Mouse (Mus musculus): ENCODE results near the gene Mgll. TPM values are rescaled to one million over a fixed set of nuclear protein-coding genes. Genes with fewer than 3 reads are reported as not detected.

Mgll gene
- polyA plus RNA-seq, 1 experiment from 2014 or later, result 51.3 TPM

- Histone ChIP-seq H3K4me1 (replicated peaks; ENCODE audit: control insufficient read depth, insufficient read depth, low read length) (peaks cover 40% of the 10 kb centered on the region), H3K9ac (no peak overlapping the region; the same call in 1 of the 2 replicates), H3K4me2 (replicated peaks) (peak overlapping the region; percentile 81), H3K4me3 (replicated peaks; ENCODE audit: low read length) (no peak overlapping the region), H3K9me3 (ENCODE audit: control insufficient read depth, low read length) (no peaks in the 10 kb centered on the region), H3K36me3 (replicated peaks; ENCODE audit: control insufficient read depth, insufficient read depth) (peaks cover 21% of the 10 kb centered on the region; the same call in 1 of the 2 replicates), H3K27me3 (ENCODE audit: control insufficient read depth, insufficient read depth, low read length) (no peaks in the 10 kb centered on the region), H3K27ac (peak overlapping the region; percentile 33)
- 34% methylated on average over 4 of the region's 4 CpGs for WGBS
- DNase-seq (ENCODE audit: low spot score) (no peak), ATAC-seq (ENCODE audit: low FRiP score) (no peak)
These were observed 146.4 kb downstream of the Mgll start for GRCm38 (mm10) chr6:88870594-88870993.

GRCm38 (mm10) chr6:88871546-88871945 is 147.3 kb downstream of the Mgll start:
- ATAC-seq (ENCODE audit: low FRiP score), result peak; percentile 12; the same call in 1 of the 2 replicates
- Histone ChIP-seq H3K4me2 (replicated peaks) (peak overlapping the region; percentile 81), H3K9ac (peak overlapping the region; percentile 10), H3K36me3 (replicated peaks; ENCODE audit: control insufficient read depth, insufficient read depth) (peaks cover 13% of the 10 kb centered on the region; the same call in 1 of the 2 replicates), H3K9me3 (ENCODE audit: control insufficient read depth, low read length) (no peaks in the 10 kb centered on the region), H3K4me1 (replicated peaks; ENCODE audit: control insufficient read depth, insufficient read depth, low read length) (peaks cover 40% of the 10 kb centered on the region), H3K27me3 (ENCODE audit: control insufficient read depth, insufficient read depth, low read length) (no peaks in the 10 kb centered on the region), H3K27ac (peak overlapping the region; percentile 78), H3K4me3 (replicated peaks; ENCODE audit: low read length) (peak overlapping the region; percentile 13; the same call in 1 of the 2 replicates)
- WGBS, result 14% methylated on average over 8 of the region's 8 CpGs
- DNase-seq (ENCODE audit: low spot score), result peak; percentile 79

GRCm38 (mm10) chr6:88872811-88873210 is 148.6 kb downstream of the Mgll start:
- Histone ChIP-seq H3K4me3 (replicated peaks; ENCODE audit: low read length) (peak overlapping the region; percentile 98), H3K27ac (peak overlapping the region; percentile 97), H3K4me1 (replicated peaks; ENCODE audit: control insufficient read depth, insufficient read depth, low read length) (peaks cover 40% of the 10 kb centered on the region), H3K36me3 (replicated peaks; ENCODE audit: control insufficient read depth, insufficient read depth) (0 out of 2 replicates have a peak, but pooled peaks cover 7% of the 10 kb centered on the region), H3K9ac (peak overlapping the region; percentile 98), H3K27me3 (ENCODE audit: control insufficient read depth, insufficient read depth, low read length) (no peaks in the 10 kb centered on the region), H3K9me3 (ENCODE audit: control insufficient read depth, low read length) (no peaks in the 10 kb centered on the region), H3K4me2 (replicated peaks) (peak overlapping the region; percentile 81)
- WGBS, result 8% methylated on average over 7 of the region's 7 CpGs
- DNase-seq (ENCODE audit: low spot score), result no peak
- ATAC-seq (ENCODE audit: low FRiP score), result peak; percentile 21; the same call in 1 of the 2 replicates

GRCm38 (mm10) chr6:88873965-88874867 is 150.0 kb downstream of the Mgll start:
- Histone ChIP-seq H3K4me1 (replicated peaks; ENCODE audit: control insufficient read depth, insufficient read depth, low read length) (peaks cover 40% of the 10 kb centered on the region), H3K4me2 (replicated peaks) (peak overlapping the region; percentile 81), H3K9me3 (ENCODE audit: control insufficient read depth, low read length) (no peaks in the 10 kb centered on the region), H3K4me3 (replicated peaks; ENCODE audit: low read length) (peak overlapping the region; percentile 98), H3K36me3 (replicated peaks; ENCODE audit: control insufficient read depth, insufficient read depth) (no peaks in the 10 kb centered on the region), H3K9ac (peak overlapping the region; percentile 98), H3K27ac (peak overlapping the region; percentile 97), H3K27me3 (ENCODE audit: control insufficient read depth, insufficient read depth, low read length) (no peaks in the 10 kb centered on the region)
- ATAC-seq (ENCODE audit: low FRiP score) (peak; percentile 51), DNase-seq (ENCODE audit: low spot score) (no peak)
- WGBS, result 2% methylated on average over 73 of the region's 74 CpGs

DNA sequence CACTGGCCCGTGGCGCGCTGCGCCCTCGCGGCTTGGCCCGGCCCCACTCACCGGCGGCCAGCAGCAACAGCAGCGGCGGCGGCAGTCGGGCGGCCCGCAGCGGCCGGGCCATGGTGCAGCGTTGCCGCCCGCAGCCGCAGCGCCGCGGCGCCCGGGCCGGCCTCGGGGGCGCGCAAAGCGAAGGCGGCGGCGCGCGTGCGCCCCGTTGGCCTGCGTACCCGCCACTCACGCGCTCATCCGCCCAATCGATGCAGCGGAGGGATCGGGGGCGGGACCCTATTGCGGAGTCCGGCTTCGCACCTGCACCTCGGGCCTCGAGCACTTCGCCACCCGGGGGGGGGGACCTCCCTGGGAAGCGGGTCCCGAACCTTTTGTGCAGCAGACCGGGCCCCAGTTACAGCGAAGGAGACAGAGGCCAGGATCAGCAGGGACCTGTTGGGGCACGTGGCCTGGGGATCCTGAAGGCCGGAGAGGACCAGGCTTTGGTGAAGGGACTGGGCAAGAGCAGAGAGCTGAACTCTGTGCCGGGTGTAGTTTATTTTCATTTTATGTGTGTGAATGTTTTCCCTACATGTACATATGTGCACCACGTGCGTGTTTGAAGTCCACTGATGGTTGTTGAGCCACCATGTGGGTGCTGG is 150.8 kb downstream of the Mgll start, which contains the start of gene Podxl2:
Gene Podxl2, minus strand, starts transcription at position 177 of the 641 bp plus-strand sequence.
- ATAC-seq (ENCODE audit: low FRiP score) (peak; percentile 71), DNase-seq (ENCODE audit: low spot score) (peak; percentile 90)
- H3K9me3 ChIP-seq (ENCODE audit: control insufficient read depth, low read length), result no peaks in the 10 kb centered on the region
- H3K27me3 ChIP-seq (ENCODE audit: control insufficient read depth, insufficient read depth, low read length), result no peaks in the 10 kb centered on the region
- peak within 1 kb of the TSS; percentile 98 for H3K4me3 ChIP-seq (replicated peaks; ENCODE audit: low read length)
- 4% methylated on average over 59 of the region's 63 CpGs for WGBS
- H3K27ac ChIP-seq, result peak within 1 kb of the TSS; percentile 97
- H3K36me3 ChIP-seq (replicated peaks; ENCODE audit: control insufficient read depth, insufficient read depth), result no peaks in the 10 kb centered on the region
- H3K9ac ChIP-seq, result peak within 1 kb of the TSS; percentile 98
- peak within 1 kb of the TSS; percentile 81 for H3K4me2 ChIP-seq (replicated peaks)
- peaks cover 34% of the 10 kb centered on the region for H3K4me1 ChIP-seq (replicated peaks; ENCODE audit: control insufficient read depth, insufficient read depth, low read length)

Other genes starting within 250 kb of the Mgll start
- gene Sec61a1, start 205.5 kb upstream of the Mgll start, polyA plus RNA-seq (2014; fragmentation: Nextera tagmentation; extraction: Ambion mirVana), result 140 and 155 TPM in 2 replicates
- 0.62 TPM in 1 of 2 replicates, not detected in the other for gene Kbtbd12, start 86.5 kb upstream of the Mgll start, polyA plus RNA-seq (2014; fragmentation: Nextera tagmentation; extraction: Ambion mirVana)
- gene Abtb1, start 117.6 kb downstream of the Mgll start, polyA plus RNA-seq (2014; fragmentation: Nextera tagmentation; extraction: Ambion mirVana), result 28.1 and 33.8 TPM in 2 replicates
- gene Podxl2, start 150.6 kb downstream of the Mgll start, polyA plus RNA-seq (2014; fragmentation: Nextera tagmentation; extraction: Ambion mirVana), result 525 and 527 TPM in 2 replicates
- gene Mcm2, start 174.4 kb downstream of the Mgll start, polyA plus RNA-seq (2014; fragmentation: Nextera tagmentation; extraction: Ambion mirVana), result 27.0 and 30.2 TPM in 2 replicates
- gene Tpra1, start 177.8 kb downstream of the Mgll start, polyA plus RNA-seq (2014; fragmentation: Nextera tagmentation; extraction: Ambion mirVana), result 45.8 and 48.5 TPM in 2 replicates